Mouse (Mus musculus) hindbrain, embryonic 15.5 days (tissue): ENCODE data around the gene Scd2. TPM values are rescaled to one million over a fixed set of nuclear protein-coding genes. Genes with fewer than 3 reads are reported as not detected.
A peak's percentile ranks its signal among the peaks of the same experiment; 100 is the strongest.
"Not testable (repeated sequence)": the region's sequence is repeated elsewhere in the genome, so short reads cannot be mapped to it uniquely, and the experiment has no call there.

ENCODE experiments used
- ATAC-seq: fragments of 200-750 bp; cut with Nextera tagmentation; 2 replicates; pipeline ENCODE4 v1.8.0; 2017; ENCODE audit warnings: low read depth, moderate number of reproducible peaks, moderate TSS enrichment; ENCODE audit not compliant: low FRiP score
- H3K27ac ChIP-seq: fragments of 300-500 bp; sonication (generic); replicated peaks from 2 replicates; pipeline ENCODE4 v1.5.1; 2015; ENCODE audit warnings: mild to moderate bottlenecking, inconsistent platforms
- H3K27me3 ChIP-seq: fragments of 300-500 bp; sonication (generic); 2 replicates; pipeline ENCODE4 v1.6.1; 2015; ENCODE audit warnings: control low read depth, inconsistent platforms
- H3K36me3 ChIP-seq: fragments of 300-500 bp; sonication (generic); 2 replicates; pipeline ENCODE4 v1.6.1; 2015; ENCODE audit warnings: control low read depth, inconsistent platforms
- H3K4me1 ChIP-seq: fragments of 300-500 bp; sonication (generic); replicated peaks from 2 replicates; pipeline ENCODE4 v1.6.1; 2015; ENCODE audit warnings: control low read depth, inconsistent platforms
- H3K4me2 ChIP-seq: fragments of 300-500 bp; sonication (generic); 2 replicates; pipeline ENCODE4 v1.6.1; 2015; ENCODE audit warnings: moderate library complexity, mild to moderate bottlenecking, inconsistent platforms
- H3K4me3 ChIP-seq: fragments of 300-500 bp; sonication (generic); 2 replicates; pipeline ENCODE4 v1.5.1; 2015; ENCODE audit warnings: mild to moderate bottlenecking, inconsistent platforms
- H3K9ac ChIP-seq: fragments of 300-500 bp; sonication (generic); 2 replicates; pipeline ENCODE4 v1.6.1; 2015; ENCODE audit warnings: inconsistent platforms
- H3K9me3 ChIP-seq: fragments of 300-500 bp; sonication (generic); 2 replicates; pipeline ENCODE4 v1.6.1; 2016; ENCODE audit warnings: control low read depth, inconsistent platforms
- WGBS: fragments of 180-500 bp; shearing (Covaris S2); methylation state at CpG from one replicate; pipeline ENCODE4 v1.1.7; 2015; 5-methylcytosine and 5-hydroxymethylcytosine counted together
- polyA plus RNA-seq: library from polyadenylated mRNA; unstranded; fragments of >200 nt; fragmentation: Nextera tagmentation; extraction: Ambion mirVana; gene quantifications from 2 replicates; pipeline ENCODE4 v1.2.1, GENCODE M21; 2015

Scd2 gene
- polyA plus RNA-seq, 1 experiment from 2014 or later = 288 TPM

GRCm38 (mm10) chr19:44308611-44309246 lies 15.3 kb downstream of the Scd2 start:
- Histone ChIP-seq H3K4me1 (peaks cover 34% of the 10 kb centered on the region), H3K27me3 (no peaks in the 10 kb centered on the region), H3K27ac (no peak overlapping the region), H3K36me3 (peaks cover 41% of the 10 kb centered on the region), H3K4me2 (no peak overlapping the region), H3K9me3 (no peaks in the 10 kb centered on the region), H3K4me3 (no peak overlapping the region), H3K9ac (no peak overlapping the region)
- no peak for ATAC-seq
- WGBS = 89% methylated on average over 8 of the region's 8 CpGs

DNA sequence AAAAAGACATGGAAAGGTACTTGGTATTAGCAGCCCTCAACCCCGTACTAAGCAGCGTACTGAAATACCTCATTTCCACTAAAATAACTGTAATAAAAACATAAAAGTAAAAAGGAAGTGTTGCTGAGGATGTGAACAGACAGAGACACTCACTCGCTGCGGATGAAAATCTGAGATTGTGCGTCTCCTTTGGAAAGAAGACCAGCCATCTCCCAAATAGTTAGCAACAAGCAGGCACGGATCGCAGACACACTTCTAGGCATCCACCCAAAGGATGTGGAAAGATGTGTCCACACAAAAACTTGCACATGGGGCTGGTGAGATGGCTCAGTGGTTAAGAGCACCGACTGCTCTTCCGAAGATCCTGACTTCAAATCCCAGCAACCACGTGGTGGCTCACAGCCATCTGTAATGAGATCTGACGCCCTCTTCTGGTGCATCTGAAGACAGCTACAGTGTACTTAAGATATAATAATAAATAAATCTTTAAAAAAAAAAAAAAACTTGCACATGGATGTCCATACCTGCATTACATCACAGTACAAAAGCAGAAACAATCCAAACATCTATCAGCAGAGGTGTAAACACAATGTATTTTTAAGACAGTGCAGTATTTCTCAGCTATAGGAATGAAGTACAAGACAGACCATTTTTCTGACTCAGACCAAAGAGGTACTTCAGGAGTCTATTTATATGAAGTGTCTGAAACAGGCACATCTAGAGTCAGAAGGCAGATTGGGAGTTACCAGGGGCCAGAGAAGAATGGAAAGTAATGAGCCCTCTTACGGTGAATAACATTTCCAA lies 16.1 kb downstream of the Scd2 start:
- 81% methylated on average over 12 of the region's 12 CpGs for WGBS
- Histone ChIP-seq H3K36me3 (peaks cover 32% of the 10 kb centered on the region), H3K9ac (no peak overlapping the region), H3K4me3 (no peak overlapping the region), H3K27ac (no peak overlapping the region), H3K4me2 (no peak overlapping the region), H3K9me3 (no peaks in the 10 kb centered on the region), H3K27me3 (no peaks in the 10 kb centered on the region), H3K4me1 (peaks cover 36% of the 10 kb centered on the region)
- ATAC-seq = no peak

DNA sequence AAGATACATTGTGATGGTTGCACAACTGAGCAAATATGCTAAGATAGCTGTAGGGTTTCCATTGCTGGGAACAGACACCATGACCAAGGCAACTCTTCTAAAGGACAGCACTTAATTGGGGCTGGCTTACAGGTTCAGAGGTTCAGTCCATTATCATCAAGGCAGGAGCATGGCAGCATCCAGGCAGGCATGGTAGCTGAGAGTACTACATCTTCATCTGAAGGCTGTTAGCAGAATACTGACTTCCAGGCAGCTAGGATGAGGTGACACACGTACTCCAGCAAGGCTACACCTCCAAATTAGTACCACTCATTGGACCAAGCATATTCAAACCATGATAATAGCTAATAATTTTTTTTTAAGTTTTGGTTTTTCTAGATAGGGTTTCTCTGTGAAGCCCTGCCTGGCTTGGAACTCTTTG lies 16.7 kb downstream of the Scd2 start:
- WGBS = 90% methylated on average over 1 of the region's 1 CpGs
- not testable (repeated sequence) for H3K27ac ChIP-seq

GRCm38 (mm10) chr19:44310814-44311213 lies 17.3 kb downstream of the Scd2 start:
- H3K4me2 ChIP-seq = no peak overlapping the region
- H3K27me3 ChIP-seq = no peaks in the 10 kb centered on the region
- H3K9me3 ChIP-seq = no peaks in the 10 kb centered on the region
- ATAC-seq = no peak
- H3K9ac ChIP-seq = no peak overlapping the region
- no peak overlapping the region; the same call in 1 of the 2 replicates for H3K27ac ChIP-seq
- 23% methylated on average over 5 of the region's 5 CpGs for WGBS
- H3K4me3 ChIP-seq = no peak overlapping the region
- peaks cover 35% of the 10 kb centered on the region for H3K4me1 ChIP-seq
- peaks cover 20% of the 10 kb centered on the region for H3K36me3 ChIP-seq

More for the DNA sequence above, 16.7 kb downstream of the Scd2 start:
- H3K27me3 ChIP-seq, H3K4me2 ChIP-seq, ATAC-seq, H3K9ac ChIP-seq, H3K4me3 ChIP-seq, H3K9me3 ChIP-seq: not testable (repeated sequence)
- H3K4me1 ChIP-seq = peaks cover 37% of the 10 kb centered on the region
- H3K36me3 ChIP-seq = peaks cover 26% of the 10 kb centered on the region

- no peak overlapping the region; the same call in 1 of the 2 replicates for H3K27ac ChIP-seq
- peaks cover 31% of the 10 kb centered on the region for H3K4me1 ChIP-seq
- H3K27me3 ChIP-seq = no peaks in the 10 kb centered on the region
- WGBS = 39% methylated on average over 8 of the region's 8 CpGs
- ATAC-seq = no peak
- no peaks in the 10 kb centered on the region for H3K9me3 ChIP-seq
- no peak overlapping the region for H3K4me2 ChIP-seq
- peaks cover 13% of the 10 kb centered on the region for H3K36me3 ChIP-seq
- H3K4me3 ChIP-seq = no peak overlapping the region
- H3K9ac ChIP-seq = no peak overlapping the region
These were observed 18.0 kb downstream of the Scd2 start for GRCm38 (mm10) chr19:44311306-44312006.

GRCm38 (mm10) chr19:44312007-44312360 lies 18.5 kb downstream of the Scd2 start:
- H3K27ac ChIP-seq = no peak overlapping the region
- no peak overlapping the region for H3K4me2 ChIP-seq
- H3K9ac ChIP-seq = no peak overlapping the region
- peak; percentile 50; the same call in 1 of the 2 replicates for ATAC-seq
- no peak overlapping the region for H3K4me3 ChIP-seq
- H3K27me3 ChIP-seq = no peaks in the 10 kb centered on the region
- H3K4me1 ChIP-seq = peaks cover 31% of the 10 kb centered on the region
- WGBS = 17% methylated on average over 4 of the region's 4 CpGs
- no peaks in the 10 kb centered on the region for H3K9me3 ChIP-seq
- peaks cover 9% of the 10 kb centered on the region for H3K36me3 ChIP-seq

DNA sequence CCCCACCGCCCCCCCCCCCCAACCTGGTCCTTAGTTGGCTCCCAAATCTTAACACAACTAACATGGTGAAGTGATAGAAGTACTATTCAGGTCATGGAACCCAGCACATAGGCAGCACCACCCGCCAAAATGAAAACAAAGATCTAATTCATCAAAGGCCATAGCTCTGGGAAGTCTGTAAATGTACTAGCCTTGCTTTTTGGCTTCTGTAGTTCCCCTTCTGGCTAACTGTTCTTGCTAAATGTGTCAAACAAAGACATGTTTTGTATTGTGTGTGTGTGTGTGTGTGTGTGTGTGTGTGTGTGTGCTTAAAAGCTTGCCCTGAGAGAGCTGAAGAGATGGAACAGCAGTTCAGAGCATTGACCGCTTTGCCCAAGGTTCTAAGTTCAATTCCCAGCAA lies 19.6 kb downstream of the Scd2 start:
- Histone ChIP-seq H3K36me3 (peaks cover 3% of the 10 kb centered on the region), H3K4me1 (peaks cover 31% of the 10 kb centered on the region)

DNA sequence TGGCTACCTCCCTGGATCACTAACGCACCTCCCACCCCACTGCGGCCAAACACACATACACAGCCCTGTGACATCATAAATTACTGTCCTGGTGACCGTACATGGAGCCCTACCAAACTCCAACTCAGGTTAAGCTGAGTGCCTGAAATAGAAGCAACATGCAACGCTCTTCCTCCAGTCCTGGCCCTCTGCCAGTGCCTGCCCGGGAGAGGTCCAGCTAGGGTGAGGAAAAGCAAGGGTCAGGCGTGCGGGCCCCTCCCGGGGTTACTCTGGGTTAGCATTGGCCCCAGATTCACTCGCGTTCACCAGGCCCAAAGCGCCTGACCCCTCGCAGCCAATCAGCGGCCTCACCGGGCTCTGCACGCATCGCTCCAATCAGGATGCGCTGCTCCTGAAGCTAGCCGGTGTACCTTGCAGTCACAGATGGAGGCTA lies 20.9 kb downstream of the Scd2 start:
- no peaks in the 10 kb centered on the region for H3K27me3 ChIP-seq
- peak overlapping the region; percentile 43 for H3K9ac ChIP-seq
- no peaks in the 10 kb centered on the region for H3K36me3 ChIP-seq
- H3K4me3 ChIP-seq = peak overlapping the region; percentile 50
- peak overlapping the region; percentile 69 for H3K27ac ChIP-seq
- peak overlapping the region; percentile 85 for H3K4me2 ChIP-seq
- H3K9me3 ChIP-seq = no peaks in the 10 kb centered on the region
- 3% methylated on average over 18 of the region's 18 CpGs for WGBS
- ATAC-seq = peak; percentile 92
- peaks cover 31% of the 10 kb centered on the region for H3K4me1 ChIP-seq

More for the DNA sequence above, 19.6 kb downstream of the Scd2 start:
- ATAC-seq = no peak
- H3K9ac ChIP-seq = no peak overlapping the region
- H3K9me3 ChIP-seq = no peaks in the 10 kb centered on the region
- 69% methylated on average over 3 of the region's 3 CpGs for WGBS
- no peak overlapping the region for H3K4me2 ChIP-seq
- H3K27ac ChIP-seq = no peak overlapping the region
- no peaks in the 10 kb centered on the region for H3K27me3 ChIP-seq
- H3K4me3 ChIP-seq = no peak overlapping the region

DNA sequence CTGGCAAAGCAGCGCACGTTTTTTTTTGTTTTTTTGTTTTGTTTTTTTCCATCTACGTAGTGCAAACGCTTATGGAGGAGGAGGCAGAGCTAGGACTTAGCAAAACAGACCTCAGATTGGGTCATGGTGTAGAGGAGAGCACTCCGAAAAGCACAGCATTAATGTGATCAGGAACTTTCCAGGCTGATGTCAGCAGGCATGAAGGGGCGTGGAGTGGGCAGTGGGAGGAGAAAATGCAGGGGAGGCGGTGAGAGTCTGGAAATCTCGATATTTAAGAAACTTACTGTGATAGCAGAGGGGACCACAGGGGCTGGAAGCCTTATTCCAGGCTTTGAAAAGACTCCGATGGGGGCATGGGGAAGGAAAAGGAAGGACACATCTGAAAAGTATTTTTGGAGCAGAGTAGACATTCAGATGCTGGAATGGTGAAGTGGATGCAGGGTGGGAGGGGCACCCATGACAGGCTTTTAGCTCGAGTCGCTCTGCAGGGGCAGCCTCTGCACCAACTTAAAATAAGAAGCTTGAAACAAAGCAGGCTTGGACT lies 21.5 kb downstream of the Scd2 start:
- Histone ChIP-seq H3K9me3 (no peaks in the 10 kb centered on the region), H3K36me3 (no peaks in the 10 kb centered on the region), H3K4me2 (peak overlapping the region; percentile 85), H3K27ac (peak overlapping the region; percentile 69), H3K9ac (peak overlapping the region; percentile 43), H3K4me1 (peaks cover 31% of the 10 kb centered on the region), H3K27me3 (no peaks in the 10 kb centered on the region), H3K4me3 (peak overlapping the region; percentile 50)
- 3% methylated on average over 11 of the region's 11 CpGs for WGBS
- peak; percentile 75 for ATAC-seq

DNA sequence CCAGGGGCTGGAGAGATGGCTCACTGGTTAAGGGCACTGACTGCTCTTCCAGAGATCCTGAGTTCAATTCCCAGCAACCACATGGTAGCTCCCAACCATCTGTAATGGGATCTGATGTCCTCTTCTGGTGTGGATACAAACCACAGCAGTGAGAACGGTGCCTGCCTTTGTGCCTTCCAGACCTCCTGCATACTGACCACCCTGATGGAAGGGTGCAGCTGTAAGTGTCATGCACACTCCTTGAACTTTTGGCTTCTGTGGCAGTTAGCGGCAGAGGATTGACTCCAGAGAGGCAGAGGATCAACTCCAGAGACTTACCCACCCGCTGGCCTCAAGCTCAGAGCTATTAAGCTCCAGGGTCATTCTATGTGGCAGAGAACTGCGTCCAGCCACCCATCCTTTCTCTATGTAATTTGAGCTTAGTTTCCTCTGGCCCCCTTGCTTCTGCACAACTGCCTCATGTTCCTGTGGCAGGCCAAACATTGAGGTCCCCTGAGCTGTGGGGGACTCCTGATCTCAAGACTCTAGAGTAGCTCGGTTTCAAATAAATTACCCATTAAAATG lies 23.4 kb downstream of the Scd2 start:
- Histone ChIP-seq H3K4me3 (no peak overlapping the region), H3K27ac (no peak overlapping the region), H3K36me3 (no peaks in the 10 kb centered on the region), H3K4me2 (no peak overlapping the region), H3K4me1 (peaks cover 19% of the 10 kb centered on the region), H3K9me3 (no peaks in the 10 kb centered on the region), H3K27me3 (no peaks in the 10 kb centered on the region), H3K9ac (no peak overlapping the region)
- WGBS = 72% methylated on average over 5 of the region's 5 CpGs
- no peak for ATAC-seq

- Histone ChIP-seq H3K27me3 (no peaks in the 10 kb centered on the region), H3K4me1 (peaks cover 14% of the 10 kb centered on the region), H3K9me3 (no peaks in the 10 kb centered on the region), H3K9ac (no peak overlapping the region), H3K27ac (no peak overlapping the region), H3K4me2 (no peak overlapping the region), H3K36me3 (no peaks in the 10 kb centered on the region), H3K4me3 (no peak overlapping the region)
- 79% methylated on average over 5 of the region's 5 CpGs for WGBS
- no peak for ATAC-seq
These were observed 23.9 kb downstream of the Scd2 start for GRCm38 (mm10) chr19:44317391-44317790.
